Mouse (Mus musculus): ENCODE results near the gene Atp8a1. TPM values are rescaled to one million over a fixed set of nuclear protein-coding genes. Genes with fewer than 3 reads are reported as not detected.
A peak's percentile ranks its signal among the peaks of the same experiment; 100 is the strongest.

Gene Atp8a1
- total RNA-seq, 4 experiments from 2014 or later, result 165 to 213 (median 188) TPM

GRCm38 (mm10) chr5:67768708-67769107 is 78.5 kb downstream of the Atp8a1 start:
- no peak for DNase-seq (ENCODE audit: low spot score in 2 of 2)

GRCm38 (mm10) chr5:67764798-67765197 is 82.4 kb downstream of the Atp8a1 start:
- DNase-seq (ENCODE audit: low spot score in 2 of 2), result no peak

- DNase-seq (ENCODE audit: low spot score in 2 of 2), result no peak
Measured at GRCm38 (mm10) chr5:67758126-67758525, 89.1 kb downstream of the Atp8a1 start.

- peak in 1 of 2 experiments; percentile 42 for DNase-seq (ENCODE audit: low spot score in 2 of 2)
Measured at GRCm38 (mm10) chr5:67756138-67756537, 91.1 kb downstream of the Atp8a1 start.

GRCm38 (mm10) chr5:67753057-67753456 is 94.2 kb downstream of the Atp8a1 start:
- peak in 1 of 2 experiments; percentile 38 for DNase-seq (ENCODE audit: low spot score in 2 of 2)

DNA sequence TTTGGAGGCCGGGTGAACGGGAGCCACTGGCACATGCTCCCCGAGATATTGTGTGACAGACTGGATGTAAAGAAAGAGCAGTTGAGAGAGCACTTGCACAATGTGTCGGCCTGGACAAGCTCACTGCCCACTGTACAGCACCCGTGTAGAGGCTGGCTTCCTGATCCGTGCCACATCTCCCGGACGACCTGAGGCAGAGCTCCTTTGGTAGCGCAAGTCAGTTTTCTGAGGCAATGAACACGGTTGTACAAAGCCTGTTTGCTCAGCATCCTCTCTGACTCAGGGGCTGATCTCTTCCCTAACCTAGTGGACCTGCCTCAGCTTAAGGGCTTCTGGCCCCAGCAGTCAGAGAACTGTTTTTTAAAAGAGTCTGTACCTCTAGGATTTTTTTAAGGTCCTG is 94.6 kb downstream of the Atp8a1 start:
- no peak for DNase-seq (ENCODE audit: low spot score in 2 of 2)

GRCm38 (mm10) chr5:67752007-67752406 is 95.2 kb downstream of the Atp8a1 start:
- DNase-seq (ENCODE audit: low spot score in 2 of 2), result peak; percentile 57 to 59

DNA sequence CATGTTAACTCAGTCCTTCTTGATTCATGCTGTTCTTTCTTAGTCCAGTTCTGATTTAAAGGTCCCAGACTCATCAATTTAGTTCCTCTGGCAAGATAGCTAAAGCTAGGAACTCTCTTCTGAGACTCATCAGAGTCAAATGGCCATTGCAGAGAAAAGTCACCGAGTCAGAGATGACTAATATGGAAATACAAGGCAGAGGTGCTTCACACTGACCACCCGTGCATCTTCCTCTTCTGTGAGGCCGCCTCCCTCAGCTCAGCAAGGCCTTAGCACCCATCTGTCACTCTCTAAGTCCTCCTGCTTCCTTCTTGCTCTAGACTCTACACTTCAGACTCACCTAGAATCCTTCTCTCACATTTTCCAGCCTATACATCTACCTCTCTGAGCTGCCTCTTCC is 108.0 kb downstream of the Atp8a1 start:
- no peak for DNase-seq (ENCODE audit: low spot score in 2 of 2)

- no peak for DNase-seq (ENCODE audit: low spot score in 2 of 2)
Measured at GRCm38 (mm10) chr5:67738133-67738532, 109.1 kb downstream of the Atp8a1 start.

DNA sequence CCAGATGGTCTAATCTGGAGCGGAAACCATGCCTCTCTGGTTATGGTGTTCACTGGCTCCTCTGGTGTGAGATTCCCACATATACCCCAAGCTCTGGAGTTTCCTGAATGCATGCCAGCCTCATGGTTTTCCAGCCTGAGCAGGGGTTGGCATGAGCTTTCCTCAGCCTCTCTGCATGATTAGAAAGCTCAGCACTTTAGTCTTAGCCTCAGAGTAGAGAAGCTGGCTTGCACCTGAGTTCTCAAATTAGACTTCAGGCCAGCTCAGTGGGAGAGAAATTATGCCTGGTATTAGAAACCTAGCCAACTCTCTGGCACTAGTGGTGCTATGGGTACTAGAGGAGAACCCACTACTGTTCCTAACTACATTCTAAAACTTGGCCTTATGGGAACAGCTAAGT is 111.5 kb downstream of the Atp8a1 start:
- DNase-seq (ENCODE audit: low spot score in 2 of 2), result no peak

GRCm38 (mm10) chr5:67733551-67734258 is 113.5 kb downstream of the Atp8a1 start:
- DNase-seq (ENCODE audit: low spot score in 2 of 2), result no peak

DNA sequence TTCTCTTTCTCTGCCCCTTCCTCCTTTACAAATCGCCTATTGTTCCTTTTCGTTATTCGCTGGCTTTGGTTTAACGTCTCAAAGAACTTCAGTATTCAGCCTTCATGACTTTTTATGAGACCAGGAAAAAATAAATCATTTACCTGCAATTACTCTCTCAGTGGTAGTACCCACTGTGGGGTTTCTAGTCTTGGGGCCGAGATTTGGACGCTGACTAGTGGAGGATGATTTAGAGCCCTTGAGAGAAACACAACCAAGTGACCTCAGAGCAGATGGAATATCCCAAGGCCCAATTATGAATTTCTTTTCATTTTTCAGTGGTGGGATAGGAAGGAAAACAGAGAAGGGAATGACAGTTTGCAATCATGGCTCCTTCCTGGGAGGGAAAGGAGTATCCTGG is 114.1 kb downstream of the Atp8a1 start:
- no peak for DNase-seq (ENCODE audit: low spot score in 2 of 2)

- no peak for DNase-seq (ENCODE audit: low spot score in 2 of 2)
Measured at GRCm38 (mm10) chr5:67727755-67728154, 119.5 kb downstream of the Atp8a1 start.

- no peak for DNase-seq (ENCODE audit: low spot score in 2 of 2)
Measured at GRCm38 (mm10) chr5:67726810-67727209, 120.4 kb downstream of the Atp8a1 start.

- no peak for DNase-seq (ENCODE audit: low spot score in 2 of 2)
Measured at GRCm38 (mm10) chr5:67701641-67702040, 145.6 kb downstream of the Atp8a1 start.

- DNase-seq (ENCODE audit: low spot score in 2 of 2), result no peak
Measured at GRCm38 (mm10) chr5:67699418-67699817, 147.8 kb downstream of the Atp8a1 start.

DNA sequence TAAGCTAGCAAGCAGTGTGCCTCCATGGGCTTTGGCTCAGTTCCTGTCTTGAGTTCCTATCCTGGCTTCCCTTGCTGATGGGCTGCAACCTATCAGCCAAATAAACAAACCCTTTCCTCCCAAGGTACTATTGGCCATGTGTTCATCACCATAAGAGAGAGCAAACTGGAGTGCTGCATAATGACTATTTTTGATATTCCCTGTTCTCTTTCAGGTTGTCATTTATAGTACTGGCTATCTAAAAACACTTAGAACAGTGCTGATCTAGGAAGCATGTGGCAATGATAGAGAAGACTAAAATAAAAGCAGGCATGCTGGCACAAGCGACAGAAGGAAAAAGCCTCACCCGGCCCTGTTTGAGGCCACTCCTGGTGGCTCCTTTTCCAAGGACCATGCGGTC is 149.1 kb downstream of the Atp8a1 start:
- DNase-seq (ENCODE audit: low spot score in 2 of 2), result no peak

GRCm38 (mm10) chr5:67696741-67697596 is 150.3 kb downstream of the Atp8a1 start:
- DNase-seq (ENCODE audit: low spot score in 2 of 2), result no peak

GRCm38 (mm10) chr5:67695055-67695710 is 152.1 kb downstream of the Atp8a1 start:
- no peak for DNase-seq (ENCODE audit: low spot score in 2 of 2)

GRCm38 (mm10) chr5:67690336-67690735 is 156.9 kb downstream of the Atp8a1 start:
- no peak for DNase-seq (ENCODE audit: low spot score in 2 of 2)

GRCm38 (mm10) chr5:67688001-67688400 is 159.2 kb downstream of the Atp8a1 start:
- DNase-seq (ENCODE audit: low spot score in 2 of 2), result peak in 1 of 2 experiments; percentile 31

GRCm38 (mm10) chr5:67685906-67686305 is 161.3 kb downstream of the Atp8a1 start:
- no peak for DNase-seq (ENCODE audit: low spot score in 2 of 2)
